Comparison of ENCODE assay signal across 13 mouse cellular contexts in genomic region chr5:110868460-110868859, GRCm38 (mm10). TPM values are rescaled to one million over a fixed set of nuclear protein-coding genes. Genes with fewer than 3 reads are reported as not detected.
A peak's percentile ranks its signal among the peaks of the same experiment; 100 is the strongest.
DNase-seq lines count a peak whose midpoint lies in the region; ATAC-seq lines count a peak whose summit lies in the region.
"Had no signal": no experiment of that assay in that cellular context is flagged by ENCODE, and none has a peak within 500 bp of the region (broad histone marks: within the 10 kb centered on the region; RNA-seq: fewer than 3 reads in every experiment).

No protein-coding gene starts in this region.

- 40% methylated on average over 4 of the region's 4 CpGs for WGBS in forebrain, embryonic 13.5 days
- WGBS in hindbrain, embryonic 16.5 days = 34% methylated on average over 4 of the region's 4 CpGs

- H3K27ac ChIP-seq in forebrain, embryonic 13.5 days = peak overlapping the region; percentile 59
- peak overlapping the region; percentile 63 for H3K27ac ChIP-seq in hindbrain, embryonic 16.5 days (ENCODE audit: low read depth, low read length)

- H3K27me3 ChIP-seq in forebrain, embryonic 13.5 days = no peaks in the 10 kb centered on the region
- H3K27me3 ChIP-seq in hindbrain, embryonic 16.5 days (replicated peaks; ENCODE audit: control insufficient read depth, insufficient read depth, low read length) = no peaks in the 10 kb centered on the region

- peaks cover 33% of the 10 kb centered on the region for H3K36me3 ChIP-seq in forebrain, embryonic 13.5 days (ENCODE audit: poor library complexity, severe bottlenecking)
- no peaks in the 10 kb centered on the region for H3K36me3 ChIP-seq in hindbrain, embryonic 16.5 days (ENCODE audit: control insufficient read depth, insufficient read depth, low read length)

- DNase-seq in kidney, postnatal 14 days = peak; percentile 17
- DNase-seq in kidney, adult 8-10 months = no peak
- DNase-seq in retina, postnatal 1 day = peak; percentile 34
- no peak for DNase-seq in right cerebral cortex, postnatal 4 days
- DNase-seq in spleen, postnatal 14 days (ENCODE audit: low spot score in 2 of 2) = no peak
- no peak for DNase-seq in urinary bladder, postnatal 4 days (ENCODE audit: low spot score in 2 of 2)
- DNase-seq: cerebellum, postnatal 14 days; gastrocnemius, postnatal 14 days; heart, postnatal 36 days; kidney, postnatal 4 days; spleen, adult 18-20 months had no signal

- H3K4me1 ChIP-seq in forebrain, embryonic 13.5 days = peaks cover 36% of the 10 kb centered on the region
- peaks cover 13% of the 10 kb centered on the region for H3K4me1 ChIP-seq in hindbrain, embryonic 16.5 days (ENCODE audit: control insufficient read depth, insufficient read depth, low read depth, low read length)

- no peak overlapping the region for H3K4me3 ChIP-seq in forebrain, embryonic 13.5 days
- H3K4me3 ChIP-seq in hindbrain, embryonic 16.5 days (ENCODE audit: low read length) = no peak overlapping the region

- H3K9me3 ChIP-seq in forebrain, embryonic 13.5 days (replicated peaks) = no peaks in the 10 kb centered on the region
- H3K9me3 ChIP-seq in hindbrain, embryonic 16.5 days (ENCODE audit: control insufficient read depth, low read length) = no peaks in the 10 kb centered on the region

- no peak overlapping the region for H3K4me2 ChIP-seq in forebrain, embryonic 13.5 days
- no peak overlapping the region for H3K4me2 ChIP-seq in hindbrain, embryonic 16.5 days (ENCODE audit: low read length)

- no peak for ATAC-seq in forebrain, embryonic 13.5 days
- ATAC-seq in hindbrain, embryonic 16.5 days = peak; percentile 66

- peak overlapping the region; percentile 26; the same call in 1 of the 2 replicates for H3K9ac ChIP-seq in forebrain, embryonic 13.5 days
- no peak overlapping the region for H3K9ac ChIP-seq in hindbrain, embryonic 16.5 days (ENCODE audit: low read depth, low read length)

RNA-seq across cellular contexts. Expression of gene Ttc28, which starts 11.1 kb away (rescaled TPM):
- polyA plus RNA-seq in forebrain, embryonic 13.5 days (2015; fragmentation: Nextera tagmentation; extraction: Ambion mirVana) = 22.8 and 23.2 TPM in 2 replicates
- polyA plus RNA-seq in hindbrain, embryonic 16.5 days (2015; fragmentation: Nextera tagmentation; extraction: Ambion mirVana) = 14.5 and 16.8 TPM in 2 replicates

RNA-seq across cellular contexts. Expression of gene Chek2, which starts 28.7 kb away (rescaled TPM):
- 25.9 and 28.9 TPM in 2 replicates for polyA plus RNA-seq in forebrain, embryonic 13.5 days (2015; fragmentation: Nextera tagmentation; extraction: Ambion mirVana)
- 6.2 and 7.4 TPM in 2 replicates for polyA plus RNA-seq in hindbrain, embryonic 16.5 days (2015; fragmentation: Nextera tagmentation; extraction: Ambion mirVana)

RNA-seq across cellular contexts. Expression of gene Hscb, which starts 28.9 kb away (rescaled TPM):
- polyA plus RNA-seq in forebrain, embryonic 13.5 days (2015; fragmentation: Nextera tagmentation; extraction: Ambion mirVana) = 15.6 and 16.9 TPM in 2 replicates
- polyA plus RNA-seq in hindbrain, embryonic 16.5 days (2015; fragmentation: Nextera tagmentation; extraction: Ambion mirVana) = 10.0 and 10.3 TPM in 2 replicates

RNA-seq across cellular contexts. Expression of gene Ulk1, which starts 58.6 kb away (rescaled TPM):
- polyA plus RNA-seq in forebrain, embryonic 13.5 days (2015; fragmentation: Nextera tagmentation; extraction: Ambion mirVana) = 32.4 and 38.2 TPM in 2 replicates
- 20.7 and 23.8 TPM in 2 replicates for polyA plus RNA-seq in hindbrain, embryonic 16.5 days (2015; fragmentation: Nextera tagmentation; extraction: Ambion mirVana)

Comparison
In these comparisons a context has a peak if more than half of its experiments do, and no peak if none do; other contexts are left out.
1. DNase-seq: peak in kidney, postnatal 14 days (single experiment) and retina, postnatal 1 day (single experiment); none in kidney, adult 8-10 months (0 of 2), right cerebral cortex, postnatal 4 days (single experiment), spleen, postnatal 14 days (0 of 2) and urinary bladder, postnatal 4 days (0 of 2).